Mouse (Mus musculus) heart, adult 18-20 months (tissue): Measurements from ENCODE around the gene Sh3pxd2a. TPM values are rescaled to one million over a fixed set of nuclear protein-coding genes. Genes with fewer than 3 reads are reported as not detected.

ENCODE experiments used
- DNase-seq, 2 experiments: peaks; one replicate each; pipeline ENCODE4 v3.0.0; 2021 to 2022; ENCODE audit warnings: mixed read lengths in 1 of 2
- total RNA-seq, 2 experiments: library from RNA; stranded (reverse); gene quantifications; 2 replicates each; pipeline ENCODE4 v1.2.3; 2021

The Sh3pxd2a gene
- total RNA-seq, 2 experiments from 2014 or later, result 45.5 to 48.7 TPM

DNA sequence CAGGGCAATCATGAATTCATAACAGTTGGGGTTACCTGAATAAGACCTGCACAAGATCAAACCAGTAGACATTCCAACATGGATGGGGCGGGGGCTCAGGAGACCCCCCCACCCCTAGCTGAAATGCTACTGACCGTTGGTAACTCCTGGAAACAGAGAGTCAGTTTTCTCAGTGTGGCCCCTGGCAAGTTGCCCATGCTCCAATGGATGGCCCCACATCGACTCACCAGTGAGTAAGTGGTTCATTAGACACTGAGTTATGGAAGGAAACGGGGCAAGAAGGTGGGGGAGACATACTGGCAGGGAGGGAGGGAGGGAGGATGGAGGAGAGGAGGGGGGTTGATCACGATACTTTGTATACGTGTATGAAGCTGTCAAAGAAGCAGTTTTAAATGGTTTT is 8.2 kb downstream of the Sh3pxd2a start:
- peak in 1 of 2 experiments; percentile 9 for DNase-seq

DNA sequence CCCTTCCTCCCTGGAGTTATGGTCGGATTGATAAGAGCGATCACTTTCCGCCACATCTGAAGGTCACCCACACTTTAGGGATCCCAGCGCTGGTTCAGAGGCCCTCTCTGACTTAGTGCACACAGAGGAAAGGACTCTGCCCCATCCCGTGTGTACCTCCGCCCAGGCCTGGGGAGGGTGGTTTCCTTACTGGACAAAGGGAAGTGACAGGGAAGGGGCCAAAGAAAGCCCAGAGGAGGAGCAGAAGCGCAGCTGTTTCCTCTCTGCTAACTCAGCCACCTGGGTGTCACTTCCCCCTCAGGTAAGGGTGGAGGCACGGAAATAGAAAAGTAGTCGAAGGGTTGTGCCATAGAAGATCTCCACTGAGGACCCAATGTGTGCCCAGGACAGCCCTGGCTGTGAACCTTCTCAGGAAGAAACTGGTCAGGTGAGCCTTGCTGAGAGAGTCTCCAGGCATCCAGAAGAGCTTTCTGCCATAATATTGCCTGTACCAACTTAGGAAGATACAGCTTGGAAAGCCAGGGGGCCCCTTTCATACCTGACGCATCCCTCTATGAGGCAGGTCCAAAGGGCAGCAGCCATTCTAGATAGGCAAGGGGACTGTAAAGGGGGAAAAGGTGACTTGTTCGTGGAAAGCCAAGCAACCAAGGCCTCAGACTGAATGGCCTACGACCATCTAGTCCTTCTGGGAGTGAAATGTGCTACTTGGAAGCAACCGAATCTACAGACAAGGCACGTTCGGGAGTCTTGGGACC is 9.0 kb downstream of the Sh3pxd2a start:
- peak; percentile 63 to 82 for DNase-seq

DNA sequence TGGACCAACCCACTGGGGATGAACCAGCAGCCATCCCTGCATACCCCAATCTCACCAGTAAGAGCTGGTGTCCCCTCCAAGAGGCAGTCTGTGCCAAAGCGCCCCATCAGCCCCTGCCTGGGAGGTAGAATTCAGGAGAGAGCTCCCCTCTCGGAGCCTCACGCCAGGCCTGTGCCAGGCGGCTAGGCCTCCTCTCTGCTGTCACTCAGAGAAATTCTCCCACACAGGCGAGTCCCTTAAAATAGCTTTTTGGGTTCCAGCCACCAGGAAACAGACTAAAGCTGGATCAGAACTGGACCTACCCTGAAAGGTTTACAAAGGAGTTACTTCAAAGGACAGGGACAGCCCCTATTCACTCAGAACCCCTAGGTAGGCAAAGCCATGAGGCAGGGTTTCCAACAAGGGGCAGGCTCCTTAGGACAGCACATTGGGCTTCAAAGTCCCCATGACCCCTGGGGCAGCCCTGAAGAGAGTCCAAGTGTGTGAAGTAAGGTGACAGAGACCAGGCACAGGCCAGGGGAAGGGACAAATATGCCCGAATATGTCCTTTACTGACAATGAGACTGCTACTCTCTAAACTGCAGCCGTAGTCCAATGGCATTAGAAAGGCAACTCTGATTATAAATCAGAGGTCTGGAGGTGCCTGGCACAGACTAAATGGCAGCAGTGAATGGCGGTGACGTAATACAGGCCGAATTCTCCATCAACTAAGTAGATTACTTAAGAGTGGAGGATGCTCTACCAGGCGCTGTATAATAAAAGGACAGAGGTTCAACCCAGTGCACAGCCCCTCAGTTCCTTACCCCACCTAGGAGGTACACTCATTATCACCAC is 9.8 kb downstream of the Sh3pxd2a start:
- peak; percentile 78 to 83 for DNase-seq

DNA sequence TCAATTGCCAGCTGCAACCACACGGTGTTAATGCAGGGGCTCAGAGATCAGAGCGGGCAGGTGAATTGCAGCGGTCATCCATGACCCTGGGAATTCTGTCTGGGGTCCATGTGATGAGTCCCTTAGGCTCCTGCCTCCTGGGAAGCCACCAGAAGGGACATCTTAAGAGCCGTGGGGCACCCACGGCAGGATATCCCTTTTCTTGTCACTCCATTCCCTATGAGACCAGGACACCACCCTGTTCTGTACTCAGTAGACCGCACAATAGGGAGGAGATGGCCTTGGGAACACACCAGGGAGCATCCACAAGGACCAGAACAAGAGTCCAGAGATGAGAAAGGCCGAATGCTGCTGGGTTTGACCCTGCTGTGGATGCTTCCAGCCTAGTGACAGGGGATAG is 10.8 kb downstream of the Sh3pxd2a start:
- DNase-seq, result no peak

DNA sequence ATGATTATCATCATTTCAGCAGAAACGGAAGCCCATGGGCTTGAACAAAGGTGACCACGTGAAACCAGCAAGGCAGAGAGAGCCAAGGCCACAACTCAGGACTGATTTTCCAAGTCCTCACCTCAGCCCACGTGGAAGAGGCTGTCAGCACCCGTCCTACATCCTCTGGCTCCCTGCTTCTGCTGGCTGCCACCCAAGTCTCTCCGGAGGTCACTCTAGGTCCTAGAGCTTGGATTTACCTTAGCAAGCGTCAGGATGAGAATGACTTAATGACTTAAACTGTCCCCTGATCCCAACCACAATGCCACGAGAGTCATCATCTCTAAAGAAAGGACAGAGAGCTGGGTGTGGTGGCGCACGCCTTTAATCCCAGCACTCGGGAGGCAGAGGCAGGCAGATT is 11.5 kb downstream of the Sh3pxd2a start:
- peak; percentile 83 to 91 for DNase-seq

DNA sequence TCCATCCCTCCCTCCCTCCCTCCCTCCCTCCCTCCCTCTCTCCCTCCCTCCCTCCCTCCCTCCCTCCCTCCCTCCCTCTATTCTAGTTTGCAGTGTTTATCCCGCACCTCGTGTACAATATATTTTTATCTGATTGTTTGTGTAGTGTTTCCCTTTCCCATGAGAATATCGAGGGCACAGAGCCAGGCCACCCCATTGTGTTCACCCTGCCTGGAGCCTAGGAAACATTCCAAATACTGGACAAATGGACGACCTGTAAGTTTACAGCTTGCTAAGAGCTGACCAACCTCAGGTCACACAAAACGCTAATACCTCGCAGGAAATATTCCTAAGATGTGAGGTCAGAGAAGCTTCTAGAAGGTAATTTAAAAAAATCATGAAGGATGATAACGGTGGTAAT is 12.0 kb downstream of the Sh3pxd2a start:
- DNase-seq, result peak; percentile 75 to 79

DNA sequence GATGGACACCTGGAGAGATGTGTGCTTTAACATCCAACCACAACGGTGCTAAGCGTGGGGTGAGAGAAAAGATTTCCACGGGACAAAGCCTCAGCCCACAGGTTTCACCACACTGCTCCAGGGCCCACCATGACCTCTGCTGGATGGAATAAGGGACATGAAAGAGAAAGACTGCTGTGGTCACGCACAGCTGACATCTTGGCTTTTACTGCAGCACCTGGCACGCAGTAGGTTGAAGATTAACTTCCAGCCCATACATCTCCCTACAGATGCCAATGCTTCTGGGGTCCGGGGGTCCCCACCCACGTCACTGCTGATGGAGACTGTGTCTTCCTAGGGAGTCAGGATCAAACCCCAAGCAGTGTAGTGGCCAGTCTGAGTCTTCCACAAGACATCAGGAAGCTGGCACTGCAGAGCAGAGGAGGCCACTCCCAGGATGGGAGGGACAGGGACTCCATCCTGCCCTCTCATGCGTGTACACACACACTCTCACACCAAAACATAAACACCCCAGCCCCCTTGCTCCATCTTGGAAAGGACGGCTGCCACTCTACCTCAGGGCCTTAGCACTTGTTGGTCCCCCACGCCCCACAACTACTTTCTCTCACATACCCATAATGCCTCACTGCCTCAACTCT is 12.6 kb downstream of the Sh3pxd2a start:
- DNase-seq, result peak in 1 of 2 experiments; percentile 61

DNA sequence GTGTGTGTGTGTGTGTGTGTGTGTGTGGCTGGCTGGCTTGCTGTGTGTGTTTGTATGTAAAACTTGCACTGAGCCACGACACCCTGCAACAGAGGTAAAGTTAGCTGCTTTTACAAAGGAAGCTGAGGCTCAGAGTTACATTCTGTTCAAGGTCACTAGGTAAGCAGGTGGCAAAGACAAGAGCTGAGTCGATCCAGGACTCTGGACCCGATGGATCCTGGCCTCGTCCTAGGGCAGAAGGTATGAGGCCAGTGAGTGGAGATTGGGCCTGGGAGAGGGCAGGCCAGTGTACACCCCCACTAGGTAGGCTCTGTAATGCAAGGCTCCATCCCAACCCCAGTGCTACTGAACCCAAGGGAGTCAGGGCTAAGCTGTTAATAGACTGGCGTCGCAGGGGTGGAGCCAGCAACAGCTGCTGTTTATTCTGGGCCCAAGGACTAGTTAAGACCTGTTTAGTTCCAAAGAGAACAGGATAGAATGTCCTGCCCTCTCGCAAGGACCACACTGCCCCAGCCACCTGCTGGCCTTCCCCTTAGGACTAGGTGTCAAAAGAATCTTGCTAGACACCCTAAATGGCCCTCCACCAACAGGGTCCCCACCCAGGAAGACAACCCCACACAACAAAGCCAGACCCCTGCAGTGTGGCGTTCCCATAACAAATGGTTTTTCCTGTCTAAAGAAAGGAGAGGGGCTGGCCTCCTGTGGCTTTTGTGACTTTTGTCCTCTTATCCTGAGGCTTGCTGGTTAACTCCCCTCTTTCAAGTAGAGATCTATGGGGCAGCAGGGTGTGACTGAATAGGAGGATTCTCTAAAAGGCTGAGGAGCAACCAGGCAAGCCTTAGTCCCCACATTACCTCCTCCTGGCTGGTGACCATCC is 13.7 kb downstream of the Sh3pxd2a start:
- peak in 1 of 2 experiments; percentile 64 for DNase-seq

DNA sequence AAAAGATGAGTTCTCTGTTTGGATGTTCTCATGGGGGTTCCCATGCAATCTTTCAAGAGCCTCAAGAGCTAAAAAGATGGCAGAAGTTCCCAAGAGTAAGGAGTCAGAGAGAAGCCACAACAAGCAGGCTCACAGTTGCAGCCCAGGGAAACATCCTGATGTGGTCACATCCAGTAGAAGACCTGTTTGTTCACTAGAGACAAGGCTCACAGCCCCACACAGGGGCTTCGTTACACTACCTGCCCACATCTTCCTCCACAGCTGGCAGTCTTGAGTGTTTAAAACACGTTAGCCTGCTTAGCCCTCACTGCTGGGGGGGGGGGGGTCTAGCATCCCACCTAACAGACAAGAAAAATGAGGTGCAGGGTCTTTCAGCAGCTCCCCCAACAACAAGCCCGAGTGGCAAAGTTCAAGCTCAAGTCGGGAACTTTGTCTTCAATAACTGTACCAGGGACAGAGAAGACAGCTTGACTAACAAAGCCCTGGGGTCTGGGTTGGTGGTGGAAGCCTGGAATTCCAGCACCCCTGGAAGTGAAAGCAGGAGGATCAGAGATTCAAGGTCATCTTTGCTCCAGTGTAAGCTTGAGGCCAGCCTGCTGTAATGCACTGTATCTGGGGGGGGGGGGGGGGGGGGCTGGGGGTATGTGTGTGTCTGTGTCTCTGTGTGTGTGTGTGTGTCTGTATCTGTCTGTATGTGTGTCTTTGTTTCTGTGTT is 14.5 kb downstream of the Sh3pxd2a start:
- DNase-seq, result no peak

DNA sequence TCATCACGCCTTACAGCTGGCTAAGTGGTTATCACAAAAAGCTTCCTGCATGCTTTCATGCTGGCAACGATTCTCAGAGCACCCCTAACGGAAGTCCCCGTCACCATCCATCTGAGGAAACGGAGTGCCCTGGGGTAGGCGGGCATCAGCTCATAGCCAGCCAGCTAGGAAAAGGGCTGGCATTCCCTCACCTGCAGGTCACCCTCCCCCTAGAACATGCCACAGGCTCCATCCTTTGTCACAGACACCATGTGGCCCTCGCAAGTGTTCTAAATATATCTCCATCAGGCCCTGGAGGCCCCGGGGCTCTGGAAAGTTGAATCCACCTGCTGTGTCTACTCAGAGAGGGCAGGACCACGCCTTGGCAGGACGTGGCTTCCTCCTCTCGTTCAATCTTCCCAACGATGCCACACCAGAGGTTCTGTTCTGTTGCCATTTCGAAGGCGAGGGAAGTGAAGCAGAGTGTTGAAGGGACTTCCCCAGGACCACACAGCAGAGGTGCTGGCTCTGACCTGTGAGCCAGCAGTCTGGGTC is 15.5 kb downstream of the Sh3pxd2a start:
- peak in 1 of 2 experiments; percentile 71 for DNase-seq

DNA sequence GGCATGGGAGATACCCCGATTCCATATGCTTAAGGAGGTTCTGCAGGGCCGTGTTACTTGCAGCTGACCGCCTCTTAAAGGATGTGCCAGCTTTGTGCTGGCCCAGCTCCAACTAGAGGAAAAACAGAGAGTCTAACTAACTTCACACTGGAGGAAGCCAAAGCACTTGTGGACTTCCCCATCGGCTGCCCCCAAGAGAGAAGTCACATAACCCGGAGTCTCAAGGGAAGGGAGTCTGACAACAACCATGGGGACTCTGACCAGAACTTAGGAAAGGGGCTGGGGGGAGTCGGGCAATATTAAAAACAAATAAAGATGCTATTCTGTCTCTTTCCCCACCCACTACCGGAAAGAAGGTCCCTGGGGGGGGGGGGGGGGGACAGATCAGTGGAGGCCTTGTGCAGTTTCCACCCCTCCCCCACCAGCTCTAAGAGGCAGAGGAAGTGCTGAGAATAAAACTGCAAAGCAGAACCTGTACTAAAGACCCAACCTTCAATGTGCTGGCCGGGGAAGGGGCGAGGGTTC is 17.3 kb downstream of the Sh3pxd2a start:
- peak; percentile 74 to 87 for DNase-seq

DNA sequence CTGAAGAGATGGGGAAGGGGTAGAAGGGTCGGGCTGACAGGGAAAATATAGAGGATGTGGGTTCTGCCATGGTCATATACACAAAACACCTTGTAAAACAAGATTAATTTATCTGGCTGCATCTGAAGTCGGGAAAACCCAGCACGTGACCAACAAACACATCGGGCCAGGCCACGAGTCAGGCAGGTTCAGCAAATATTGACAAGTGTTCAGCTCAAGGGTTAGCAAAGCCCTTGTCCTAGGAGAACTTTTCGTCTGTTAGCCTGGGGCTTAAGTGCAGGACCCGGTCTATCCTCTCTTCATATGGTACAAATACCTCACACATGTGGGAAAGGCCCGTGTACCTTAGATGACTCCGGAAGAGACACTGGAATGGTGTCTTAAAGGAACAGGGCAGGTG is 18.1 kb downstream of the Sh3pxd2a start:
- DNase-seq, result no peak

DNA sequence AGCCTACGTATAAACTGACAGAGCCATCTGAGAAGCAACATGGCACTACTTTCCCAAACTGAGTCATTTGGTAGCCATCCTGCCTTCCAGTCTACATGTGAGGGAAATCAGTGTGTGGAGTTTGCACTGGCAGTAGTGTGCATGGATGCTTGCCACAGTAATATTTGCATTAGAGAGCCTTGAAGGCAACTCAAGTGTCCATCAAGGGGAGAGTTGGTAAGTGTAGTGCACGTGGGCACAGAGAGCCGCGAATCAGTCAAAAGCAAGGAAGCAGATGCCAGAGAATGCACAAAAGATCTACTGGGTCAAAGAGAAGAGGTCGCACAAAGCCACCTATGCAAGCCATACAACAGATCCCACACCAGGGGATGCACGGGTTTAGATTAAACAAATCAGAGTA is 18.5 kb downstream of the Sh3pxd2a start:
- DNase-seq, result no peak

DNA sequence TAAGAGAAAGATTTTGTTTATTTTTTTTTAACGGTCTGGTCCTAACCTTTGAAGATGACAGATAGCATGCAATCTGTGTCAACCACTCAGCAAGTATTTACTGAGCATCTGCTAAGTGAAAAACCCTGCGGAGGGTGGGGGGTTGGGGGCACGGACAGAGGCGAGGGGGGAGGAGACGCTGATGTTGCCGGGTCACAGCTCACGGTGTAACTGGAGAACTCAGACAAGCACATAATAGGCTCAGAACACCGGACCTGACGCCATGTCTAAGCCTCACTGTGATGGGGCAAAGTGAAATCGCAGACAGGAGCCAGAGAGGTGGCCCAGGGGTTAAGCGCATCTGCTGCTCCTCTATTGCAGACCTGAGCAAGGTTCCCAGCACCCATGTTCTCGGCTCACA is 19.7 kb downstream of the Sh3pxd2a start:
- no peak for DNase-seq

DNA sequence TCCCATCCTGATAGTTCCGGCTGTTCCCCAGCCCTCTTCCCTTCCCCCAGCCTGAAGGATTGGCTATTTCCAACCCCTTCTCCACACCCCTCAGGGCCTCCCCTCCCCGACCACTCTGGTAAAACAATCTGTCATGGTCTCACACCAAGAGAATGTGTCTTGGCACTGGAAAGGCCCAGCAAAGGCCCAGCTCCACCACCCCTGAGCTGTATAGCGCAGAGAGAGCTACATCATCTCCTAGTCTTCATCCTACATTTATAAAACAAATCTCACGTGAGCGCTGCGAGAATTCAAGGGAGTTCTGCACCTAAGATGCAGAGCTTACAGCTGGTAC is 21.9 kb downstream of the Sh3pxd2a start:
- no peak for DNase-seq

DNA sequence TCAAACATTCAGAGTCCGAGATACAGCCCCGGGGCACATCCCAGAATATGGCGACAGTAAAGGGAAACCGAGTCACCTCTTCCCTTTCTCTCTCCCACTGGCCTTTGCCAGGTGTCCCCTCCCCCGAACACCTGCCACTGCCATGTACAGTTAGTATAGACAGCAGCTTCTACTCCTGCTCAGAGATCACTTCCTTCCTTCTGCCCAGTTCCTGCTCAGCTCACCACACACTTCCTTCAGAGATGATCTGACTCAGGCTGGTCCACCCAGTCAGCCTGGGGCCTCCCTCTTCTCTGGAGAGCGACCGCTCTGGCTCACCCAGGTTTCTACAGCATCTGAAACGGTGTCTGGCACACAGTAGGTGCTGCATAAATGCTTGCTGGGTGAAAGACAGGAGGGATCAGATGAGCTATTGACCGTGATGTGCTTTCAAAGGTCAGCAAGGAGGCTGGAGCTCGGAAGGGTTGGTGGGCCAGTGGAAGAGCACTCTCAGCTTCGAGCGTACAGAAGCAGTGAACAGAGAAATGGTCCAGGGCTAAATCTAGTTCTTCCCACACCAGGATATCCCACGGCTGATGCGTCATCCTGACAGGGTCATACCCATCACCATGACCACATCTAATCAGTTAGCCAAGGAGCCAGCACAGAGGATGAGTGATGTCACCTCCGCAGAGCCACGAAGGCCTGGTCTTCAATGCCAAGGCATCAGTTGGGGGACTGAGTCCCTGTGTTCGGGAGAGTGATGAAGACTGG is 22.5 kb downstream of the Sh3pxd2a start:
- peak in 1 of 2 experiments; percentile 38 for DNase-seq

DNA sequence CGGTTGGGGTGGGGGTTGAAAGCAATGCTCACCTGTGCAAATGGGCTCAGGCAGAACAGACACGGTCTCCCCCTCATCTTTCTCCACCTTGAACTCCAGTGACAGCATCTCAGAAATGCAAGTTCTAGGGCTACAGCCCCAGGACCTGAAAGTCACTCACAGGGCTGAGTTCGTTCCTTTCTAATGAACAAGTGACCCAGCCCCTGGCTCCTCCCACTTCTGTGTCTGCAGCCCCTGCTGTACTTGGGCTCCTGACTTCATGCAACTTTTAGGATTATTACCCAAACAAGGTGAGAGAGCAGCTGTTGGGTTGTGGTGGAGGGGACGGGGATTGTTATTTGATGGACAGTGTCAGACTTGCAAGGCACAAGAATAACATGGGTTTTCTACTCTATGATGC is 23.2 kb downstream of the Sh3pxd2a start:
- no peak for DNase-seq

DNA sequence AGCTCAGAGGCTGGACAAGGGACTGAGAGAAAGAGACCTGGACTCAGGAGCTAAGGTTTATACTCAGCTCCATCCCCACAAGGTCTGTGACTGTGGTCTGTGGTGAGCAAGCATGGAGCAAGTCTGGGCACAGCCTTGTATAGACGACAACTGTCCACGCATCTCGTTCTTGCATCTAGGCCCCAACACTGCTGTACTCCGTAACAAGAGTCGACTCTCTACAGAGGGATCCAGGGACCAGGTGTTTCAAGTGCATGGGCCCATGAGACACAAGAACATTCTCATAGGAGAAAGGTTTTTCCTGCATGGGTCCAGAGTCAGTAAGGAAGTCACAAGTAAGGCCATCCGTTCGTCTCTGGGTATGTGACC is 23.8 kb downstream of the Sh3pxd2a start:
- no peak for DNase-seq

DNA sequence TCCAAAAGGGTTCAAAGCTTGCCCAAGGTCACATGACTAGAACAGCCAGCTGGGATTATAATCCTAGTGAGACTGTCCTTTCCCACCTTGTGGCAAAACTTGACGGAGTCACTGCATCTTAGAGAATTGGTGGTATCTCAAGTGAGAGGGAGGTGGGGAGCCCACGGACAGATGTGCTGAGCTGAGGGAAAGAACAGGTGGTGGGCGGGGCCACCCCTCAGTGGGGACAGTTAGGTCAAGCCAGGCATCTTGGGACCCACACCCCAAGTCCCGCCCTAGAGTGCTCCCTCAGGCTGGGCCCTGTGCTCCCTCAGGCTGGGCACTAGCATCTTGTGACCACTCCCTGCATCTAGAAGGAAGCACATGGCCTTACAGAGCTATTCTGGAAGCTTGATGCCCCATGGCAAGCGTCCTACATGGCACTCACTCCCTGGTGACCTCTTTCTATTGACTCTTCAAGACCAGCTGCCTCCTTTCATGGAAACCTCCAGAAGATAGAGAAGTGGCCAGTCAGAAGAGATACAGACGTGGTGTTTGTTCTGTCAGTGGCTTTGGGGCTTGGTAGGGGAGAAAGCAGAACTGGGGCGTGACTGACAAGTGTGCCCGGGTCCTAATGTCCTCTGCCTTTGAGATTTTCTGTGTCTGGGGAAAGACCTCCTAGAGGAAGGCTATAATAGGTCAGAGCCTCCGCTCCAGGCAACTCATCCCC is 24.3 kb downstream of the Sh3pxd2a start:
- DNase-seq, result peak in 1 of 2 experiments; percentile 35
